Mouse (Mus musculus) spleen, adult 2 months (tissue): Measurements from ENCODE around the gene Tut1. TPM values are rescaled to one million over a fixed set of nuclear protein-coding genes. Genes with fewer than 3 reads are reported as not detected.
A peak's percentile ranks its signal among the peaks of the same experiment; 100 is the strongest.

Experiments
- DNase-seq, 2 experiments: peaks; one replicate each; pipeline versions ENCODE4 v3.0.0 to v3.0.0-alpha.2; 2012 to 2021; ENCODE audit warnings: low spot score in 2 of 2, low read depth in 1 of 2
- H3K27ac ChIP-seq: fragments of 200-500 bp; 2 replicates; pipeline ENCODE4 v1.5.1; 2012; ENCODE audit warnings: low read length, inconsistent platforms; ENCODE audit not compliant: insufficient read depth
- H3K27me3 ChIP-seq: fragments of 200-500 bp; 2 replicates; pipeline ENCODE4 v1.6.1; 2012; ENCODE audit warnings: mild to moderate bottlenecking, moderate library complexity, low read length, inconsistent platforms; ENCODE audit not compliant: control insufficient read depth, insufficient read depth
- H3K36me3 ChIP-seq: fragments of 200-500 bp; 2 replicates; pipeline ENCODE4 v1.6.1; 2012; ENCODE audit warnings: mild to moderate bottlenecking, low read length, inconsistent platforms; ENCODE audit not compliant: control insufficient read depth, insufficient read depth
- H3K4me1 ChIP-seq: fragments of 200-500 bp; 2 replicates; pipeline ENCODE4 v1.6.1; 2011; ENCODE audit warnings: inconsistent platforms; ENCODE audit not compliant: control insufficient read depth, insufficient read depth, insufficient read length
- H3K4me3 ChIP-seq: fragments of 200-500 bp; 2 replicates; pipeline ENCODE4 v1.5.1; 2011; ENCODE audit warnings: mild to moderate bottlenecking, inconsistent platforms; ENCODE audit not compliant: insufficient read depth, insufficient read length; ENCODE audit errors: extremely low read depth
- CTCF ChIP-seq: fragments of 200-500 bp; IDR thresholded peaks from 2 replicates; pipeline ENCODE4 v1.5.1; 2011; ENCODE audit warnings: mild to moderate bottlenecking, inconsistent platforms; ENCODE audit not compliant: insufficient read depth, insufficient read length, insufficient replicate concordance; ENCODE audit errors: extremely low read depth
- POLR2A ChIP-seq: fragments of 200-500 bp; IDR thresholded peaks from 2 replicates; pipeline ENCODE4 v1.6.1; 2011; ENCODE audit warnings: low read depth, low read length, inconsistent platforms
- WGBS: fragments of 180-500 bp; shearing (Covaris S2); methylation state at CpG from one replicate; pipeline ENCODE4 v1.1.7; 2018; 5-methylcytosine and 5-hydroxymethylcytosine counted together
- polyA plus RNA-seq: library from polyadenylated mRNA; depleted of rRNA; stranded (reverse); fragments of >200 nt; gene quantifications from 2 replicates; pipeline ENCODE4 v1.2.3, GENCODE M21; 2012

Tut1 gene
- polyA plus RNA-seq, 1 experiment = 18.3 TPM

GRCm38 (mm10) chr19:8920836-8921291, 32.8 kb upstream of the Tut1 start:
- Histone ChIP-seq H3K4me3 (peak overlapping the region; percentile 87), H3K27me3 (no peaks in the 10 kb centered on the region), H3K36me3 (peaks cover 13% of the 10 kb centered on the region), H3K4me1 (peaks cover 7% of the 10 kb centered on the region), H3K27ac (peak overlapping the region; percentile 76)
- DNase-seq = no peak
- TF ChIP-seq POLR2A (no peak), CTCF (no peak)
- WGBS = under 1% methylated on average over 6 of the region's 6 CpGs

DNA sequence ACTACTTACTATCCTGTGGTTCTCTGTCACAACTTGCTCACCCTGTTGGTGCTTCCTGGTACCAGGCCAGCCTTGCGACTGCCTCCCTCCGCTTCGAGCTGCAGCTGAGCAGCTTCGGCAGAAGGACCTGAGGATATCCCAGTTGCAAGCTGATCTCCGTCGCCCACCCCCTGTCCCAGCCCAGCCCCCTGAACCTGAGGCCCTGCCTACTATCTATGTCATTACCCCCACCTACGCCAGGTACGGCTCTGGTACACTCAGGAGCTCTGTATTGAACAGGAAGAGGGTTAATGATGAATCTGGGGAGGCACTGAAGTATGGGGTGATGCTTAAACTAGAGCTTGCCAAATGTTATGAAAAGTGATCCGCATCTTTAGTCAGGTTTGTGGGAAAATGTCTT, 31.9 kb upstream of the Tut1 start:
- no peak for TF ChIP-seq POLR2A
- no peak for TF ChIP-seq CTCF
- Histone ChIP-seq H3K36me3 (peaks cover 10% of the 10 kb centered on the region), H3K27ac (no peak overlapping the region), H3K27me3 (no peaks in the 10 kb centered on the region), H3K4me1 (peaks cover 10% of the 10 kb centered on the region), H3K4me3 (no peak overlapping the region)
- 72% methylated on average over 9 of the region's 9 CpGs for whole genome bisulfite sequencing
- DNase-seq = no peak

- Histone ChIP-seq H3K27ac (peak overlapping the region; percentile 72), H3K4me3 (no peak overlapping the region), H3K4me1 (peaks cover 19% of the 10 kb centered on the region), H3K36me3 (peaks cover 18% of the 10 kb centered on the region), H3K27me3 (no peaks in the 10 kb centered on the region)
- 35% methylated on average over 2 of the region's 2 CpGs for WGBS
- TF ChIP-seq CTCF = no peak
- no peak for TF ChIP-seq POLR2A
- peak in 1 of 2 experiments; percentile 50 for DNase-seq
Measured at GRCm38 (mm10) chr19:8926766-8927165, 26.9 kb upstream of the Tut1 start.

DNA sequence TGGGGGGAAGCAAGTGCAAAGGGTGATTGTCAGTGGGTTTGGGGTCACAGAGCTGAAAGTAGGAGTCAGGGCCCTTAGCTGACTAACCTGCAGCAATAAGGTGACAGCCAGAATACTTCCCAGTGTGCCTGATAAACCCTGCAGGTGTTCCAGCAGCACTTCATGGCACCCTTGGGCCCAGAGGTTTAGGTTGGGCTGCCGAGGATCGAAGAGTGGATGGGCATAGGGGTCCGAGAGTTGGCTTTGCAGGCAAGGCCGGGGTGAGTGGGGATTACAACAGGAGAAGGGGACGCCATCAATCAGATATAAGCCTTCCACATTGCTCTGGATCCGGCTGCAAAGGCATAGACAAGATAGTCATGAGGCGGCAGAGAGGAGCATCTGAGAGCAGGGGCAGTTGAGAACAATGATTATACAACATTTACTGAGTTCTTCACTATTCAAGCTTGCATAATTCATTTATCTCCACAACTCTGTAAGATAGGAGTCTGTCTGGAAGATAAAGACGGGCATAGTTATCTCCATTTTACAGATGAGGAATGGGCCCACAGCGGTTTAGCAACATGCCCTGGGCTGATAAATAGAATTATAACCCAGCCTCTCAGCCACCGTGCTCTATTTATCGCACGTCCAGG, 25.6 kb upstream of the Tut1 start:
- peak overlapping the region; percentile 89 for H3K27ac ChIP-seq
- TF ChIP-seq CTCF (no peak), POLR2A (no peak)
- peaks cover 17% of the 10 kb centered on the region for H3K4me1 ChIP-seq
- DNase-seq = no peak
- H3K36me3 ChIP-seq = peaks cover 15% of the 10 kb centered on the region
- H3K27me3 ChIP-seq = no peaks in the 10 kb centered on the region
- WGBS = 91% methylated on average over 12 of the region's 12 CpGs
- no peak overlapping the region for H3K4me3 ChIP-seq

- 55% methylated on average over 16 of the region's 16 CpGs for WGBS
Measured at GRCm38 (mm10) chr19:8928689-8929223, 24.9 kb upstream of the Tut1 start.

GRCm38 (mm10) chr19:8929224-8930088, 24.2 kb upstream of the Tut1 start, which contains the start of the genes Rom1 and Eml3:
Rom1 (minus strand) TSS chr19:8929356.
Eml3 (plus strand) TSS chr19:8929552.
- H3K4me3 ChIP-seq = peak within 1 kb of the TSS; percentile 79
- peaks cover 17% of the 10 kb centered on the region for H3K4me1 ChIP-seq
- TF ChIP-seq POLR2A = peak; percentile 20
- peak; percentile 47; the same call in 1 of the 2 replicates for TF ChIP-seq CTCF
- H3K36me3 ChIP-seq = peaks cover 15% of the 10 kb centered on the region
- DNase-seq = peak; percentile 60 to 87
- WGBS = under 1% methylated on average over 64 of the region's 74 CpGs
- peak within 1 kb of the TSS; percentile 89 for H3K27ac ChIP-seq
- no peaks in the 10 kb centered on the region for H3K27me3 ChIP-seq

More at GRCm38 (mm10) chr19:8928689-8929223, 24.9 kb upstream of the Tut1 start:
- TF ChIP-seq POLR2A = no peak
- no peak for TF ChIP-seq CTCF
- Histone ChIP-seq H3K27ac (peak overlapping the region; percentile 89), H3K27me3 (no peaks in the 10 kb centered on the region), H3K4me3 (peak overlapping the region; percentile 79), H3K4me1 (peaks cover 17% of the 10 kb centered on the region), H3K36me3 (peaks cover 14% of the 10 kb centered on the region)
- no peak for DNase-seq
